Mouse (Mus musculus): ENCODE results near the gene Plekhb2.

- no peak for TF ChIP-seq POLR2A (IDR thresholded peaks at IDR 0.05; ENCODE audit: borderline replicate concordance, insufficient read depth, low read length)
- TF ChIP-seq CTCF (IDR thresholded peaks at IDR 0.05; ENCODE audit: borderline replicate concordance, insufficient read depth, low read depth, low read length): no peak
Observed at GRCm38 (mm10) chr1:34831381-34831780, 18.4 kb upstream of the Plekhb2 start.
